Mouse (Mus musculus): Measurements from ENCODE around the gene Cts6.
"Not testable (repeated sequence)": the region's sequence is repeated elsewhere in the genome, so short reads cannot be mapped to it uniquely, and the experiment has no call there.

Gene Cts6

DNA sequence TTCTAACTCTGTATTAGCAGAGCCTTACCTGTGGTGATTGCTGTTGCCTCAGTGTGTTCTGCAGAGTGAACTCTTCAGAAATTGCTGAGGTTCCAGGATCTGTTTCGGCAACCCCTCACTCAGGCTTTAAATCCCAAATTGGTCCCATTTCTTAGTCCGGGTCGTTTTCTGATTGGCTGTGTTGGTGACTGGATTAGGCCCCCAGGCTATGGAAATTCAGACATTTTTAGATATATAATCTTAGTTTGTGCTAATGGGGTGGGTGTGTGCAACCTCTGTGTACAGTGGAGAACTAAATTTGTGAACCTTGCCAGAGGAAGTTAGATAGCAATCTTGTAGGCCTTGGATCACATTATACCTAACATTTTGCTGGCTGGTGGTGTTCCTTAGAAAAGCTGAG, at the start of gene Cts6:
TSS of gene Cts6 (minus strand) at position 101 of the 400 bp plus-strand sequence.
- no peak for DNase-seq

DNA sequence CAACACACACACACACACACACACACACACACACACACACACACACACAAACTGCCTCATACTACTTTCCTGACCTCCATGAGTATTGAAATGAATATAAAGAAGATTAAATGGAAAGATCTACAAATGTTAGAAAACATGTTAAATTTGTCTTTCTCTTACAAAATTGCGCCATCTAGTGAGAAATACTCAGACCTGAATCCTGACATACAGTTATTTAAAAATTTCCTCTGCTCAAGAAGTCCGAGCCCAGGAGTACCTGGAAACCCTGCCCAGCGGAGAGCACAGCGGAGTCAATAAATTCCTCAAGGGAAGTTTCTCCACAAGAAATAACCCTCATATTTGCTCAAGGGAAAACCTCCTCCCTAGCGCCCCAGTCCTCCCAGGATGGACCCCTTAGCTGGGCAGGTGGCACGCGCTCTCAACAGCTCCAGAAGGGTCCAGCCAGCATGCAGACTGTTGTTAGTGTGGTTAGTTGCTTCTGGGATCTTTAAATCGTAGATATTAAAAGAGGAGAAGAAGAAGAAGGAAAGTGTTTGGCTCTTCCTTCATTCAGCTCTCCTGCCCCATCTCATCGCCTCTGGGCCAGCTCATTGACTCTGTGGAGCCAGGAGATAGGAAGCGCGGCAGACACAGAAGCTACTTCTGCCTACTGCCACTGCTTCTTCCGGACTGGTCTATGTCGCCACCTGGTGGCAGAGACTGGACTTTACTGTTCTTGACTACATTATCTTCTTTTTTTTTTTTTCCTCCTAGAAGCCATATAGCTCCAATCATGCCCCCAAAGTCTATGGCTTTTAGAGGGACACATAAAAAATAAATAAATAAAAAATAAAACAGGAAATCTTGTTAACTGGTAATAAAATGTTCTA, 38.1 kb upstream of the Cts6 start:
- peak; percentile 77 for DNase-seq

DNA sequence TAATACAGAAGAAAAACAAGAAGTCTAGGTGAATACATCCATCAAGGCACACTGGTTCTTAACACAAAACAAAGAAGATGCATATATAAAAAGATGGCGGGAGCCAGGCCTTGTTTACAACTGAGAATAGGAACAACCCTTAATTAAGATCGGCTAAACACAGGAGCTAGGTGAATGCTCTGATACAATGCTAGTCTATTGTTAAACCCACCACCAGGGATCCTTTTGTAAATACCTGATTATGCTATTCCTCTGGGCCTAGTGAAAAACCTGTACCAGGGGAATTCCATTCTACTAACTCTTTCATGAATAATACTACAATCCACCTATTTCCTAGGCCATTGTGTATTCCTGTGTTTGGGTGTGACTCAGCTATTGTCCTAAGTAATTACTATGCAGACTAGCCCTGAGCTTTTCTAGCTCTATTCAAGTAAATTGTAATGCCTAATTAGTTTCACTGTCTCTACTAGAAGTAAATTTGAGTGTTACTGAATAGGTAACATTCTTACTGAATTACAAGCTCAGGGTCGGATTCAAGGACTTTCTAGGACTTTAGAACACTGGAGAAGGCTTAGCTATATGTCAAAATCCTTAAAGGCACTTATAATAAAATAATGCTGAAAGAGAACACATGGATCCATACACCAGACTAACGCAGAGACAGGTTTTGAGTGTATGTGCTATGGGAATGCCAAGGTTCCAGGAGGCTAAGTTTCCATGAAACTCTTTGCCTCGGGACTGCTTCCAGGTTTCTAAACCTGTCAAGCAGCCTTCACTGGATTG, 17.9 kb downstream of the Cts6 start:
- DNase-seq: not testable (repeated sequence)

DNA sequence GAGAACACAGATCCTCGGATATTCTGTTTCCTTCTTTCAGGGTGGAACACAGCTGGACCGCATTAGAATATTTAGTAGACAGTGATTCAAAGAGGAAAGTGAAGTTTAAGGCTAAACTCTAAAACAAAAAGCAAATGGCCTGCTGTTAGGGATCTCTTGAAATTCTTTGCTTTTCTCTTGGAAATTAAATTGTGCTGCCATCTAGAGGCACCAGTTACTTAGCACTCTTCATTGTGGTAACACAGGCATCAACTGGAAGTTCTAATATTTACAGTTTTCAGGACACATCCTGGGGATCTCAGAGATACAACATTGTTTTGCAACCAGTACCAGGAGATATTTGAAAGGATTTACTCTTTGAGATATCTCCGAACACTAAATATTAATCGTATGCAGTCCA, 38.6 kb downstream of the Cts6 start:
- no peak for DNase-seq

DNA sequence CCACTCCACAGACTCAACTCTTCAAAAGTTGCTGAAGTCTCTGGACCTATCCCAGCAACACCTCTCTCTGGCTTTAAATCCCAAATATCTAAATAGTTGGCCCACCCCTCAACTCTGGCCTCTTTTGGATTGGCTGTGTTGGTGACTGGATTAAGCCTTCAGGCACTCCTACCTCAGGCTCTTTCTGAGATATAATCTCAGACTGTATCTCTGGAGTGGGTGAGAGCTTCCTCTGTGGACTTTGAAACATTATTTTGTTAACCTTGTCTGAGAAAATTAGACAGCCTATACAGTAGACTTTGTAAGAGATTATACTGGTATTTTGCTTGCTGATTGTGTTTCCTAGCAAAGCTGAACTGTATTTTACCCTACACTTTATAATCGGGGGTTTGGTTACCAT, 39.1 kb downstream of the Cts6 start, which contains the start of gene Ctsr:
TSS of gene Ctsr (minus strand) at position 101 of the 400 bp plus-strand sequence.
- DNase-seq: no peak

All from kidney, postnatal 10 days (tissue).